Mouse (Mus musculus): Measurements from ENCODE around the gene Krtap10-4.
"Not testable (repeated sequence)": the region's sequence is repeated elsewhere in the genome, so short reads cannot be mapped to it uniquely, and the experiment has no call there.

Krtap10-4 gene

DNA sequence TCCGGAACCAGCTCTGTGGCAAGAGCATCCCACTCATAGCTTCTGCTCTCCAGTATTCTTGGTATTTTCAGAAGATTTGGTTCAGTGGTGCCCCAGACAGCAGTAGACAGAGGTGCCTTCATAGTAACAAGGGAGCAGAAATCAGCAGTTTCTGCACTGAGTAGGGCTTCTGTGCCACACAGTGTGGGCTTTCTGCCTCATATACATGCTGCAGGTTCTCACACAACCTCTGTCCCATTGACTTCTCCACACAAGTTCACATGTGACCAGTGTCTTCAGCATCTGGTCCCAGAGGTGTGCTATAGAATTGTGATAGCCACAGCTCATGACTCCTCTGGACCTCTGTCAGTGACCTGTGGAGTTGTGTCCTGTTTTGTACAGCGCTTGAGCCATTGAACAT is 38.3 kb downstream of the Krtap10-4 start:
- DNase-seq (ENCODE audit: inconsistent ontology term): no peak

DNA sequence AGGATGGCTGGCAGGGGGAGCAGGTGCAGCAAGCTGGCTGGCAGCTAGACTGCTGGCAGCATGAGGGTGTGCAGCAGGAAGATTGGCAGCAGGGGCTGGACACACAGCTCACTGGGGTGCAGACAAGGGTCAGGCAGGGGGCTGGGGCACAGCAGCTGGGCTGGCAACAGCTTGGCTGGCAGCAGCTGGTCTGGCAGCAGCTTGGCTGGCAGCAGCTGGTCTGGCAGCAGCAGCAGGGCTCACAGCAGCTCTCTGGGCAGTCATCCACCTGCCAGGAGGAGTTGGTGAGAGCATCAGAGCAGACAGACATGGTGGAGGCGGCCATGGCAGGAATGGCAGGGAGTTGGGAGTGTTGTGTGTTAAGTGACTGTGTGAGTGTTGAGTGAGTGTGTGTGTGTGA is 39.0 kb downstream of the Krtap10-4 start, which contains the start of gene Gm7137:
Gm7137 (minus strand) TSS at position 325 of the 400 bp plus-strand sequence.
- not testable (repeated sequence) for DNase-seq (ENCODE audit: inconsistent ontology term)

DNA sequence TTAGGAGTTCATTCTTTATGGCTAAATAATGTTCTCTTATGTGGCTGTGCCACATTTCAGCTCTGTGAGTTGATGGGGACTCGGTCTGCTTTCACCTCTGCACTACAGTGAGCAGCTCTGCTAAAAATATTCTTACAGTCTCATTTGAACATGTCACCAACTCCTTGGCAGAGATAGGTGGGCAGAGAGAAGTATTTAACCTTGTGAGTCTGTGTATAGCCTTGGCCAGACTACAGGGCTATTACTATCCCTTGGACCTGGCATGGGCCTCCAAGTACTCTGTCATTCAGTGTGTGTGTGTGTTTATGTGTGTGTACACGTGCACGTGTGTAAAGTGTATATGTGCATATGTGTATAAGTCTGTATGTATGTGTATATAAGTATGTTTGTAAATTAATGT is 43.5 kb downstream of the Krtap10-4 start:
- not testable (repeated sequence) for DNase-seq (ENCODE audit: inconsistent ontology term)

DNA sequence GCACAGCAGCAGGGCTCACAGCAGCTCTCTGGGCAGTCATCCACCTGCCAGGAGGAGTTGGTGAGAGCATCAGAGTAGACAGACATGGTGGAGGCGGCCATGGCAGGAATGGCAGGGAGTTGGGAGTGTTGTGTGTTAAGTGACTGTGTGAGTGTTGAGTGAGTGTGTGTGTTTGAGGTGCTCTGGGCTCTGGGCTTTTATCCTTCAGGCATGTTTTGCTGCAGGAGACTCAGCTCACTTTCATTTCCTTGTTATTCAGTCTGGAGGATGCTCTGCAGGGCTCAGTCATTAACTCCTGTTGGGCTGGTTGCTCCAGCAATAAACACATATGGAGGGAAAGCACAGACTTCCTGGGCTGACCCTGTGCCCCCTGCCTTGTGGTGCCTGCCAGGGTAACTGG is 44.5 kb downstream of the Krtap10-4 start, which contains the start of gene Gm3250:
Gm3250 (minus strand) TSS at position 101 of the 400 bp plus-strand sequence.
- not testable (repeated sequence) for DNase-seq (ENCODE audit: inconsistent ontology term)

DNA sequence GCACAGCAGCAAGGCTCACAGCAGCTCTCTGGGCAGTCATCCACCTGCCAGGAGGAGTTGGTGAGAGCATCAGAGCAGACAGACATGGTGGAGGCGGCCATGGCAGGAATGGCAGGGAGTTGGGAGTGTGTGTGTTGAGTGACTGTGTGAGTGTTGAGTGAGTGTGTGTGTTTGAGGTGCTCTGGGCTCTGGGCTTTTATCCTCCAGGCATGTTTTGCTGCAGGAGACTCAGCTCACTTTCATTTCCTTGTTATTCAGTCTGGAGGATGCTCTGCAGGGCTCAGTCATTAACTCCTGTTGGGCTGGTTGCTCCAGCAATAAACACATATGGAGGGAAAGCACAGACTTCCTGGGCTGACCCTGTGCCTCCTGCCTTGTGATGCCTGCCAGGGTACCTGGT is 50.1 kb downstream of the Krtap10-4 start, which contains the start of gene Gm7138:
Gm7138 (minus strand) TSS at position 101 of the 400 bp plus-strand sequence.
- not testable (repeated sequence) for DNase-seq (ENCODE audit: inconsistent ontology term)

All from Muller cell, postnatal 12 days (primary cell).